Mouse (Mus musculus) E14TG2a.4 (cell line): ENCODE results near the gene Gm826.

Experiments used
- H3K27me3 ChIP-seq: 2 replicates; pipeline ENCODE4 v1.6.1; 2014; ENCODE audit warnings: low read length, control low read depth; ENCODE audit not compliant: insufficient read depth
- H3K36me3 ChIP-seq: 2 replicates; pipeline ENCODE4 v1.6.1; 2014; ENCODE audit warnings: low read length, control low read depth; ENCODE audit not compliant: insufficient read depth
- H3K4me1 ChIP-seq: replicated peaks from 2 replicates; pipeline ENCODE4 v1.6.1; 2014; ENCODE audit warnings: low read depth, low read length, control low read depth
- H3K4me3 ChIP-seq: replicated peaks from 2 replicates; pipeline ENCODE4 v1.5.1; 2014; ENCODE audit warnings: mild to moderate bottlenecking, low read length
- H3K9me3 ChIP-seq: 2 replicates; pipeline ENCODE4 v1.6.1; 2014; ENCODE audit warnings: low read length, control low read depth
- CTCF ChIP-seq: conservative IDR thresholded peaks from 2 replicates; pipeline ENCODE4 v1.5.1; 2014; ENCODE audit warnings: low read length
- NANOG ChIP-seq: IDR thresholded peaks from 2 replicates; pipeline ENCODE4 v1.6.1; 2014; ENCODE audit warnings: borderline replicate concordance, low read length, mixed read lengths
- POU5F1 ChIP-seq: IDR thresholded peaks from 2 replicates; pipeline ENCODE4 v1.6.1; 2014; ENCODE audit warnings: low read length, borderline replicate concordance

The Gm826 gene

GRCm38 (mm10) chr2:160357442-160357841 lies 23.5 kb upstream of the Gm826 start:
- Histone ChIP-seq H3K4me1 (peaks cover 47% of the 10 kb centered on the region), H3K27me3 (peaks cover 66% of the 10 kb centered on the region), H3K4me3 (no peak overlapping the region), H3K9me3 (no peaks in the 10 kb centered on the region), H3K36me3 (no peaks in the 10 kb centered on the region)
- no peak for TF ChIP-seq CTCF

- no peaks in the 10 kb centered on the region for H3K9me3 ChIP-seq
- H3K4me1 ChIP-seq = peaks cover 43% of the 10 kb centered on the region
- H3K27me3 ChIP-seq = peaks cover 59% of the 10 kb centered on the region
- no peaks in the 10 kb centered on the region for H3K36me3 ChIP-seq
- TF ChIP-seq CTCF (peak; percentile 65), POU5F1 (no peak)
- H3K4me3 ChIP-seq = no peak overlapping the region
These were observed 22.2 kb upstream of the Gm826 start for GRCm38 (mm10) chr2:160356132-160356531.

- Histone ChIP-seq H3K27me3 (peaks cover 47% of the 10 kb centered on the region), H3K4me3 (no peak overlapping the region), H3K4me1 (peaks cover 39% of the 10 kb centered on the region), H3K9me3 (no peaks in the 10 kb centered on the region), H3K36me3 (no peaks in the 10 kb centered on the region)
- TF ChIP-seq POU5F1 (no peak), CTCF (peak; percentile 42), NANOG (no peak)
These were observed 20.4 kb upstream of the Gm826 start for GRCm38 (mm10) chr2:160354319-160354718.

GRCm38 (mm10) chr2:160353581-160353980 lies 19.6 kb upstream of the Gm826 start:
- Histone ChIP-seq H3K27me3 (peaks cover 40% of the 10 kb centered on the region), H3K4me3 (no peak overlapping the region), H3K9me3 (no peaks in the 10 kb centered on the region), H3K36me3 (no peaks in the 10 kb centered on the region), H3K4me1 (peaks cover 39% of the 10 kb centered on the region)
- TF ChIP-seq POU5F1 (no peak), NANOG (no peak), CTCF (no peak)

- Histone ChIP-seq H3K27me3 (peaks cover 20% of the 10 kb centered on the region), H3K4me1 (peaks cover 53% of the 10 kb centered on the region), H3K9me3 (no peaks in the 10 kb centered on the region), H3K36me3 (no peaks in the 10 kb centered on the region), H3K4me3 (no peak overlapping the region)
- no peak for TF ChIP-seq POU5F1
These were observed 17.1 kb upstream of the Gm826 start for GRCm38 (mm10) chr2:160351038-160351574.

GRCm38 (mm10) chr2:160349578-160349977 lies 15.6 kb upstream of the Gm826 start:
- TF ChIP-seq POU5F1 (no peak), CTCF (no peak), NANOG (no peak)
- Histone ChIP-seq H3K9me3 (no peaks in the 10 kb centered on the region), H3K36me3 (no peaks in the 10 kb centered on the region), H3K4me3 (no peak overlapping the region), H3K27me3 (peaks cover 20% of the 10 kb centered on the region), H3K4me1 (peaks cover 53% of the 10 kb centered on the region)

- H3K4me1 ChIP-seq = peaks cover 49% of the 10 kb centered on the region
- H3K9me3 ChIP-seq = no peaks in the 10 kb centered on the region
- peak overlapping the region; percentile 17; the same call in 1 of the 2 replicates for H3K4me3 ChIP-seq
- H3K36me3 ChIP-seq = no peaks in the 10 kb centered on the region
- peaks cover 20% of the 10 kb centered on the region for H3K27me3 ChIP-seq
- TF ChIP-seq POU5F1 (no peak), NANOG (no peak), CTCF (no peak)
These were observed 14.8 kb upstream of the Gm826 start for GRCm38 (mm10) chr2:160348796-160349195.

GRCm38 (mm10) chr2:160348072-160348604 lies 14.2 kb upstream of the Gm826 start:
- Histone ChIP-seq H3K36me3 (no peaks in the 10 kb centered on the region), H3K4me1 (peaks cover 42% of the 10 kb centered on the region), H3K4me3 (no peak overlapping the region), H3K9me3 (no peaks in the 10 kb centered on the region), H3K27me3 (peaks cover 20% of the 10 kb centered on the region)
- TF ChIP-seq NANOG (no peak), POU5F1 (no peak), CTCF (no peak)

- no peak for TF ChIP-seq NANOG
- no peak for TF ChIP-seq POU5F1
- TF ChIP-seq CTCF = no peak
- Histone ChIP-seq H3K27me3 (peaks cover 13% of the 10 kb centered on the region), H3K4me3 (no peak overlapping the region), H3K36me3 (no peaks in the 10 kb centered on the region), H3K9me3 (no peaks in the 10 kb centered on the region), H3K4me1 (peaks cover 33% of the 10 kb centered on the region)
These were observed 11.7 kb upstream of the Gm826 start for GRCm38 (mm10) chr2:160345644-160346043.

- Histone ChIP-seq H3K4me3 (no peak overlapping the region), H3K4me1 (no peaks in the 10 kb centered on the region), H3K27me3 (peaks cover 26% of the 10 kb centered on the region), H3K36me3 (no peaks in the 10 kb centered on the region), H3K9me3 (no peaks in the 10 kb centered on the region)
- no peak for TF ChIP-seq CTCF
These were observed 6.2 kb upstream of the Gm826 start for GRCm38 (mm10) chr2:160340121-160340520.
